Mouse (Mus musculus) liver, adult 10 weeks (tissue): ENCODE results near the gene Il10. TPM values are rescaled to one million over a fixed set of nuclear protein-coding genes. Genes with fewer than 3 reads are reported as not detected.

Experiments
- polyA plus RNA-seq: library from polyadenylated mRNA; stranded (reverse); fragments of 350-450 nt; fragmentation: Illumina TruSeq; extraction: RNeasy Lipid Tissue Mini Kit (QIAGEN cat#74804); gene quantifications from one replicate; pipeline ENCODE4 v1.2.3, GENCODE M21; 2014; ENCODE audit warnings: low read depth, low replicate concordance

Gene Il10
- polyA plus RNA-seq, result not detected

GRCm38 (mm10) chr1:131019492-131020098, at the start of gene Il10:
TSS of gene Il10 (plus strand) at chr1:131019845.

Other genes starting within 250 kb of the Il10 start
- gene Fcamr, start 218.9 kb upstream of the Il10 start, polyA plus RNA-seq, result not detected
- gene Pigr, start 193.2 kb upstream of the Il10 start, polyA plus RNA-seq, result 1,048 TPM
- not detected for gene Fcmr, start 154.2 kb upstream of the Il10 start, polyA plus RNA-seq
- not detected for gene Il24, start 132.4 kb upstream of the Il10 start, polyA plus RNA-seq
- gene Il20, start 108.4 kb upstream of the Il10 start, polyA plus RNA-seq, result not detected
- not detected for gene Il19, start 79.7 kb upstream of the Il10 start, polyA plus RNA-seq
- gene Mapkapk2, start 78.0 kb downstream of the Il10 start, polyA plus RNA-seq, result 22.4 TPM
- 0.93 TPM for gene Dyrk3, start 118.5 kb downstream of the Il10 start, polyA plus RNA-seq
- 17.3 TPM for gene Eif2d, start 133.3 kb downstream of the Il10 start, polyA plus RNA-seq
- gene Rassf5, start 225.4 kb downstream of the Il10 start, polyA plus RNA-seq, result 7.6 TPM